In genomic region chr6:24894146-24894873, GRCm38 (mm10) we compare ENCODE assay signal across 8 mouse cellular contexts. TPM values are rescaled to one million over a fixed set of nuclear protein-coding genes. Genes with fewer than 3 reads are reported as not detected.
A peak's percentile ranks its signal among the peaks of the same experiment; 100 is the strongest.
DNase-seq lines count a peak whose midpoint lies in the region; ATAC-seq and TF ChIP-seq lines count a peak whose summit lies in the region.

No protein-coding gene starts in this region.

- peak overlapping the region; percentile 38; the same call in 1 of the 2 replicates for H3K4me3 ChIP-seq in heart, embryonic 10.5 days
- H3K4me3 ChIP-seq in limb, embryonic 14.5 days (replicated peaks; ENCODE audit: low read length) = 0 out of 2 replicates have a peak overlapping the region, but pooled peaks have one; percentile 8
- H3K4me3 ChIP-seq in midbrain, postnatal 0 days (ENCODE audit: low read depth, low read length) = no peak overlapping the region

- no peak for TF ChIP-seq POLR2A in limb, embryonic 14.5 days (IDR thresholded peaks at IDR 0.05; ENCODE audit: borderline replicate concordance, extremely low read depth, insufficient read depth, insufficient read length)

- H3K4me1 ChIP-seq in heart, embryonic 10.5 days = no peaks in the 10 kb centered on the region
- 0 out of 2 replicates have a peak, but pooled peaks cover 2% of the 10 kb centered on the region for H3K4me1 ChIP-seq in limb, embryonic 14.5 days (ENCODE audit: control insufficient read depth, insufficient read depth, low read length)
- H3K4me1 ChIP-seq in midbrain, postnatal 0 days (ENCODE audit: insufficient read depth, low read length) = no peaks in the 10 kb centered on the region

- H3K9ac ChIP-seq in limb, embryonic 14.5 days (ENCODE audit: low read depth, low read length, severe bottlenecking) = no peak overlapping the region
- H3K9ac ChIP-seq in midbrain, postnatal 0 days (replicated peaks; ENCODE audit: low read length, poor library complexity, severe bottlenecking) = no peak overlapping the region

- no peak overlapping the region for H3K27ac ChIP-seq in heart, embryonic 10.5 days
- no peak overlapping the region for H3K27ac ChIP-seq in limb, embryonic 14.5 days (replicated peaks; ENCODE audit: low read depth, low read length)
- H3K27ac ChIP-seq in midbrain, postnatal 0 days (ENCODE audit: low read depth, low read length) = no peak overlapping the region

- 72% methylated on average over 11 of the region's 11 CpGs for WGBS in heart, embryonic 10.5 days
- 75% methylated on average over 11 of the region's 11 CpGs for WGBS in limb, embryonic 14.5 days
- 80% methylated on average over 11 of the region's 11 CpGs for WGBS in midbrain, postnatal 0 days

- no peak overlapping the region for H3K4me2 ChIP-seq in limb, embryonic 14.5 days (replicated peaks; ENCODE audit: low read depth, low read length, severe bottlenecking)
- no peak overlapping the region for H3K4me2 ChIP-seq in midbrain, postnatal 0 days (ENCODE audit: low read depth, low read length, poor library complexity, severe bottlenecking)

- DNase-seq in ovary, postnatal 14 days (ENCODE audit: low spot score) = peak; percentile 9
- no peak for DNase-seq in ovary, postnatal 10 days (ENCODE audit: low spot score)
- peak; percentile 49 for DNase-seq in embryo, embryonic 10 days (ENCODE audit: low spot score)
- no peak for DNase-seq in heart, embryonic 10.5 days (ENCODE audit: low spot score)
- DNase-seq in kidney, adult 9 months = peak; percentile 76
- peak; percentile 21 for DNase-seq in limb, embryonic 14.5 days (ENCODE audit: low spot score)
- DNase-seq in midbrain, postnatal 0 days (ENCODE audit: low spot score) = peak; percentile 50
- DNase-seq in urinary bladder, postnatal 4 days (ENCODE audit: low spot score in 2 of 2) = no peak

- no peaks in the 10 kb centered on the region for H3K9me3 ChIP-seq in heart, embryonic 10.5 days
- H3K9me3 ChIP-seq in limb, embryonic 14.5 days (ENCODE audit: control insufficient read depth, low read length) = no peaks in the 10 kb centered on the region
- no peaks in the 10 kb centered on the region for H3K9me3 ChIP-seq in midbrain, postnatal 0 days (ENCODE audit: low read length)

- no peak; the same call in 1 of the 2 replicates for ATAC-seq in limb, embryonic 14.5 days (ENCODE audit: low FRiP score, low read depth)
- ATAC-seq in midbrain, postnatal 0 days (ENCODE audit: low FRiP score) = no peak

- no peaks in the 10 kb centered on the region for H3K27me3 ChIP-seq in heart, embryonic 10.5 days (ENCODE audit: insufficient read depth, poor library complexity, severe bottlenecking)
- H3K27me3 ChIP-seq in limb, embryonic 14.5 days (ENCODE audit: control insufficient read depth, insufficient read depth, low read length) = no peaks in the 10 kb centered on the region
- H3K27me3 ChIP-seq in midbrain, postnatal 0 days (ENCODE audit: insufficient read depth, low read length) = no peaks in the 10 kb centered on the region

- H3K36me3 ChIP-seq in heart, embryonic 10.5 days = no peaks in the 10 kb centered on the region
- no peaks in the 10 kb centered on the region for H3K36me3 ChIP-seq in limb, embryonic 14.5 days (ENCODE audit: control insufficient read depth, insufficient read depth, low read length)
- H3K36me3 ChIP-seq in midbrain, postnatal 0 days (ENCODE audit: insufficient read depth, low read length) = no peaks in the 10 kb centered on the region

- peak; percentile 55 for TF ChIP-seq CTCF in midbrain, postnatal 0 days (IDR thresholded peaks at IDR 0.05)

RNA-seq across cellular contexts. Expression of gene Hyal5, which starts 36.5 kb away (rescaled TPM):
- not detected in 2 replicates for polyA plus RNA-seq in heart, embryonic 10.5 days (2016; fragmentation: Nextera tagmentation; extraction: Ambion mirVana)
- polyA plus RNA-seq in limb, embryonic 14.5 days (2012; rRNA removed) = not detected in 2 replicates
- not detected in 2 replicates for polyA plus RNA-seq in limb, embryonic 14.5 days (2014; fragmentation: Nextera tagmentation; extraction: Ambion mirVana)
- total RNA-seq in midbrain, postnatal 0 days (2014; rRNA removed) = not detected in 2 replicates
- polyA plus RNA-seq in midbrain, postnatal 0 days (2015; fragmentation: Nextera tagmentation; extraction: Ambion mirVana) = not detected in 2 replicates

Comparison
In these comparisons a context has a peak if more than half of its experiments do, and no peak if none do; other contexts are left out.
1. DNase-seq: peak in ovary, postnatal 14 days (single experiment), embryo, embryonic 10 days (single experiment), kidney, adult 9 months (single experiment), limb, embryonic 14.5 days (single experiment) and midbrain, postnatal 0 days (single experiment); none in ovary, postnatal 10 days (single experiment), heart, embryonic 10.5 days (single experiment) and urinary bladder, postnatal 4 days (0 of 2).